Mouse (Mus musculus): Measurements from ENCODE around the gene Cope. TPM values are rescaled to one million over a fixed set of nuclear protein-coding genes. Genes with fewer than 3 reads are reported as not detected.

Gene Cope
- 284 and 297 TPM in 2 replicates for polyA plus RNA-seq (2015; fragmentation: Nextera tagmentation; extraction: Ambion mirVana)

- Histone ChIP-seq H3K9me3 (ENCODE audit: control insufficient read depth, low read length) (no peaks in the 10 kb centered on the region), H3K4me3 (ENCODE audit: low read length) (peak within 1 kb of the TSS; percentile 92), H3K4me2 (ENCODE audit: low read length) (peak within 1 kb of the TSS; percentile 97), H3K27me3 (replicated peaks; ENCODE audit: control insufficient read depth, insufficient read depth, low read length) (no peaks in the 10 kb centered on the region), H3K9ac (ENCODE audit: low read depth, low read length) (peak within 1 kb of the TSS; percentile 88), H3K27ac (ENCODE audit: low read depth, low read length) (peak within 1 kb of the TSS; percentile 63), H3K36me3 (ENCODE audit: control insufficient read depth, insufficient read depth, low read length) (peaks cover 21% of the 10 kb centered on the region), H3K4me1 (ENCODE audit: control insufficient read depth, insufficient read depth, low read depth, low read length) (peaks cover 18% of the 10 kb centered on the region)
- under 1% methylated on average over 40 of the region's 40 CpGs for WGBS
- ATAC-seq: peak; percentile 94
Observed at GRCm38 (mm10) chr8:70302358-70302890, at the start of gene Cope, which contains the start of gene Ddx49. Cope (plus strand) TSS chr8:70302518. Ddx49 (minus strand) TSS chr8:70302489.

GRCm38 (mm10) chr8:70254628-70255027 lies 47.7 kb upstream of the Cope start:
- Histone ChIP-seq H3K27me3 (replicated peaks; ENCODE audit: control insufficient read depth, insufficient read depth, low read length) (no peaks in the 10 kb centered on the region), H3K9ac (ENCODE audit: low read depth, low read length) (no peak overlapping the region), H3K4me2 (ENCODE audit: low read length) (no peak overlapping the region), H3K36me3 (ENCODE audit: control insufficient read depth, insufficient read depth, low read length) (peaks cover 52% of the 10 kb centered on the region), H3K4me3 (ENCODE audit: low read length) (no peak overlapping the region), H3K4me1 (ENCODE audit: control insufficient read depth, insufficient read depth, low read depth, low read length) (no peaks in the 10 kb centered on the region), H3K9me3 (ENCODE audit: control insufficient read depth, low read length) (no peaks in the 10 kb centered on the region), H3K27ac (ENCODE audit: low read depth, low read length) (no peak overlapping the region)
- WGBS: 87% methylated on average over 1 of the region's 1 CpGs
- no peak for ATAC-seq

DNA sequence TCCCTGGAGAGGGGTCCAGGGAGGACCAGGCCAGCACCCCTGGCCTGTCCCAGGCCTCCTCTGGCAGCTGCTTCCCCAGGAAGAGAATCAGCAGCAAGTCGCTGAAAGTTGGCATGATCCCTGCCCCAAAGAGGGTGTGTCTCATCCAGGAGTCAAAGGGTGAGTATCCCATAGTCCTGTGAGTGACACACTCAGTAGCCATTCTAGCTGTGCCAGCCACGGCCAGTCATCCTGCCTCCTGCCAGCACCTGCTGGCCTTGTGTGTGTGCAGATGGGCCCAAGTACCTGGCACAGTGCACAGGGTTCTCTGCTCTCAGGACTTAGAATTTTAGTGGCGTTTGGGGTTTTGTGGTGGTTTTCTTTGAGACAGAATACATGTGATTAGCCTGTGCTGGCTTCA lies 44.9 kb upstream of the Cope start:
- Histone ChIP-seq H3K9ac (ENCODE audit: low read depth, low read length) (no peak overlapping the region), H3K9me3 (ENCODE audit: control insufficient read depth, low read length) (no peaks in the 10 kb centered on the region), H3K4me1 (ENCODE audit: control insufficient read depth, insufficient read depth, low read depth, low read length) (no peaks in the 10 kb centered on the region), H3K27ac (ENCODE audit: low read depth, low read length) (no peak overlapping the region), H3K27me3 (replicated peaks; ENCODE audit: control insufficient read depth, insufficient read depth, low read length) (no peaks in the 10 kb centered on the region), H3K4me3 (ENCODE audit: low read length) (no peak overlapping the region), H3K36me3 (ENCODE audit: control insufficient read depth, insufficient read depth, low read length) (peaks cover 44% of the 10 kb centered on the region), H3K4me2 (ENCODE audit: low read length) (no peak overlapping the region)
- no peak for ATAC-seq
- 89% methylated on average over 3 of the region's 3 CpGs for WGBS

DNA sequence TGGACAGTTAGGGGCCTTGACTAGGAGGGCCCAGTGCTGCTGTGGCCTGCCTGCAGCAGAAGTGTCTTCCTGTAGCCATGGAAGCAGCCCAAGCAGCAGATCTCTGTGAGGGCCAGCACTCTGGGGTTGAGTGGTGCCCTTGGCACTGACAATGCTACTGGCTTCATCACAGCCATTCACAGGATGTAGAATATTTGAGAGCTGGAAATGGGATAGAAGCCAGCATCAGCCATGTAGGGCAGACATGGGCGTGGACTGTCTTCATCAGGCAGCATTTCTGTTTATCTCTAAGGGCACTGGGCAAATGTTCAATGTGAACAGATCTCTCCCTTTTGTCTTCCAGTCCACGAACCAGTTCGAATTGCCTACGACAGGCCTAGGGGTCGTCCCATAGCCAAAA lies 43.7 kb upstream of the Cope start:
- H3K9me3 ChIP-seq (ENCODE audit: control insufficient read depth, low read length): no peaks in the 10 kb centered on the region
- peaks cover 43% of the 10 kb centered on the region for H3K36me3 ChIP-seq (ENCODE audit: control insufficient read depth, insufficient read depth, low read length)
- H3K4me1 ChIP-seq (ENCODE audit: control insufficient read depth, insufficient read depth, low read depth, low read length): no peaks in the 10 kb centered on the region
- ATAC-seq: no peak
- H3K4me3 ChIP-seq (ENCODE audit: low read length): no peak overlapping the region
- no peaks in the 10 kb centered on the region for H3K27me3 ChIP-seq (replicated peaks; ENCODE audit: control insufficient read depth, insufficient read depth, low read length)
- 96% methylated on average over 5 of the region's 5 CpGs for WGBS
- no peak overlapping the region for H3K4me2 ChIP-seq (ENCODE audit: low read length)
- no peak overlapping the region for H3K27ac ChIP-seq (ENCODE audit: low read depth, low read length)
- no peak overlapping the region for H3K9ac ChIP-seq (ENCODE audit: low read depth, low read length)

DNA sequence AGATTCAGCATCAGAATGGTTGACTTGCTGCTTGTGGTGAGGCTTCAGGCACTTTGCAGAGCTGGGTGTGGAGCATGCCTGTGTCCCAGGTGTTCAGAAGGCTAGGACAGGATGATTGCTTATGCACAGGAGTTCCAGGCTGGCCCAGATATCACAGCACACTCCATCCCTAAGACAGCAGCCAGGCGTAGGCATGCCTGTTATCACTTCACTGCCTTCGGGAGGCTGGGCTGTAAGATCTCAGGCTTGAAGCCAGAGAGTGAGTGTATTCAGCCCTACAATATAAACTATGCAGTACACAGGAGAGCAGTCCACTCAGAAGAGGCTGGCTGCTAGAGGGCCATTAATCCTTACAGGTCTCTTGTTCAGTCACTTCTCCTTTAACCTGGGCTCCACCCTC lies 43.3 kb upstream of the Cope start:
- Histone ChIP-seq H3K9me3 (ENCODE audit: control insufficient read depth, low read length) (no peaks in the 10 kb centered on the region), H3K4me2 (ENCODE audit: low read length) (no peak overlapping the region), H3K9ac (ENCODE audit: low read depth, low read length) (no peak overlapping the region), H3K27ac (ENCODE audit: low read depth, low read length) (no peak overlapping the region), H3K4me3 (ENCODE audit: low read length) (no peak overlapping the region), H3K36me3 (ENCODE audit: control insufficient read depth, insufficient read depth, low read length) (peaks cover 43% of the 10 kb centered on the region), H3K4me1 (ENCODE audit: control insufficient read depth, insufficient read depth, low read depth, low read length) (no peaks in the 10 kb centered on the region), H3K27me3 (replicated peaks; ENCODE audit: control insufficient read depth, insufficient read depth, low read length) (no peaks in the 10 kb centered on the region)
- ATAC-seq: no peak
- 92% methylated on average over 2 of the region's 2 CpGs for WGBS

- H3K36me3 ChIP-seq (ENCODE audit: control insufficient read depth, insufficient read depth, low read length): peaks cover 17% of the 10 kb centered on the region
- no peak overlapping the region for H3K27ac ChIP-seq (ENCODE audit: low read depth, low read length)
- no peak overlapping the region for H3K4me3 ChIP-seq (ENCODE audit: low read length)
- no peaks in the 10 kb centered on the region for H3K9me3 ChIP-seq (ENCODE audit: control insufficient read depth, low read length)
- WGBS: 86% methylated on average over 3 of the region's 3 CpGs
- H3K4me1 ChIP-seq (ENCODE audit: control insufficient read depth, insufficient read depth, low read depth, low read length): no peaks in the 10 kb centered on the region
- no peak overlapping the region for H3K4me2 ChIP-seq (ENCODE audit: low read length)
- no peak overlapping the region for H3K9ac ChIP-seq (ENCODE audit: low read depth, low read length)
- ATAC-seq: no peak
- no peaks in the 10 kb centered on the region for H3K27me3 ChIP-seq (replicated peaks; ENCODE audit: control insufficient read depth, insufficient read depth, low read length)
Observed at GRCm38 (mm10) chr8:70267674-70268073, 34.6 kb upstream of the Cope start.

DNA sequence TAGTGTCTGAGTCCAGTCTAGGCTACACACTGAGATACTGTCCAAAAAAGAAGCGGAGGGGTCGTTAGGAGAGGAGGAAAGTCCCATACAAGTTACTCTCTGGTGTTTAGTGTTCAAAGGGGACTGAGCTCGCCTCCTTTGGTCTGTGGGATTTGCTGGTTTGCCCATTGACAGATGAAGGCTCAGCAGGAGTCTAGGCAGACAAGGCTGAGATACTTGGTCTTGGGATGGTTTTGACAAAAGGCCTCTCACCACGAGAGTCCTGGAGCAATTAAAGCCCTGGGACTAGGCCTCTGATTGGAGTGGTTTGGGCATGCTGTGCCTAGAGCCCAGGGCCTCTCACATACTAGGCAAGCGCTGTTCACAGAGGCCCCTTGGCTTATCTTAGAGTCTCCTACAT lies 34.0 kb upstream of the Cope start:
- no peak overlapping the region for H3K27ac ChIP-seq (ENCODE audit: low read depth, low read length)
- no peak for ATAC-seq

DNA sequence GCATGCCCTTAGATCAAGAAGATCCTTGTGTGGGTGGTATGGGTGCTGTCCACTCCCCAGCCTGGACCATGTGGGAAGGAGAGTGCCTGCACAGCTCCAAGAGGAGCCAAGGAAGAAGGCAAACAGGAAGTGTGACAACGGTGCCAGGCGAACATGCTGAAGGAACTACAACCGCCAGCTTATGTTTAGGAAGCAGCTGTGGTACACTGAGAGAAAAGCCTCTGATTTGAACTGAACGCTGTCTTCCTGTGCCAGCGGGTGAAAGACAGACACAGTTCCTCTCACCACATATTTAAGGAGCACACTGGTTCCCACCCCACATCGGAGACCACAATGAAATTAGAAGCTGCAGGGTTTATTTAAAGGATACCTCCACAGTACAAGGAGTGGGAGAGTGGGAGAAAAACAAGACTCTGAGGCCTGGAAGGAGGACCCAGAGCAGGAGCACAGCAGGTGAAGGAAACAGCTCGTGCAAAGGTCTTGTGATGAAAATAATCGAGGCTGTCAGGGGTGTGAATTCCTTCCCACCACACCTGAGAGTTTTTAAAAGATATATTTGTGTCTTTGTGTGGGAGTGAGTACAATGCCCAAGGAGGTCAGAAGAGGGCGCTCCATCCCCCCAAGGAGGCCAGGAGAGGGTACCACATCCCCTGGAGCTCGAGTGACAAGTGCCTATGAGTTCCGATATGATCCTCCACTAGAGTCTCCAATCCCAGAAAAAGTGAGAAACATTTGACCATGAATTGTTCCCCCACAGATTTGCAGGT lies 33.3 kb upstream of the Cope start:
- H3K4me2 ChIP-seq (ENCODE audit: low read length): no peak overlapping the region
- 67% methylated on average over 11 of the region's 11 CpGs for WGBS
- no peak overlapping the region for H3K4me3 ChIP-seq (ENCODE audit: low read length)
- ATAC-seq: no peak
- no peak overlapping the region for H3K27ac ChIP-seq (ENCODE audit: low read depth, low read length)
- H3K36me3 ChIP-seq (ENCODE audit: control insufficient read depth, insufficient read depth, low read length): peaks cover 4% of the 10 kb centered on the region
- H3K27me3 ChIP-seq (replicated peaks; ENCODE audit: control insufficient read depth, insufficient read depth, low read length): no peaks in the 10 kb centered on the region
- H3K9ac ChIP-seq (ENCODE audit: low read depth, low read length): no peak overlapping the region
- H3K9me3 ChIP-seq (ENCODE audit: control insufficient read depth, low read length): no peaks in the 10 kb centered on the region
- H3K4me1 ChIP-seq (ENCODE audit: control insufficient read depth, insufficient read depth, low read depth, low read length): no peaks in the 10 kb centered on the region

More for the DNA sequence above, 34.0 kb upstream of the Cope start:
- H3K4me2 ChIP-seq (ENCODE audit: low read length): no peak overlapping the region
- peaks cover 11% of the 10 kb centered on the region for H3K36me3 ChIP-seq (ENCODE audit: control insufficient read depth, insufficient read depth, low read length)
- H3K27me3 ChIP-seq (replicated peaks; ENCODE audit: control insufficient read depth, insufficient read depth, low read length): no peaks in the 10 kb centered on the region
- WGBS: 46% methylated on average over 5 of the region's 5 CpGs
- H3K4me3 ChIP-seq (ENCODE audit: low read length): no peak overlapping the region
- H3K4me1 ChIP-seq (ENCODE audit: control insufficient read depth, insufficient read depth, low read depth, low read length): no peaks in the 10 kb centered on the region
- no peaks in the 10 kb centered on the region for H3K9me3 ChIP-seq (ENCODE audit: control insufficient read depth, low read length)
- H3K9ac ChIP-seq (ENCODE audit: low read depth, low read length): no peak overlapping the region

DNA sequence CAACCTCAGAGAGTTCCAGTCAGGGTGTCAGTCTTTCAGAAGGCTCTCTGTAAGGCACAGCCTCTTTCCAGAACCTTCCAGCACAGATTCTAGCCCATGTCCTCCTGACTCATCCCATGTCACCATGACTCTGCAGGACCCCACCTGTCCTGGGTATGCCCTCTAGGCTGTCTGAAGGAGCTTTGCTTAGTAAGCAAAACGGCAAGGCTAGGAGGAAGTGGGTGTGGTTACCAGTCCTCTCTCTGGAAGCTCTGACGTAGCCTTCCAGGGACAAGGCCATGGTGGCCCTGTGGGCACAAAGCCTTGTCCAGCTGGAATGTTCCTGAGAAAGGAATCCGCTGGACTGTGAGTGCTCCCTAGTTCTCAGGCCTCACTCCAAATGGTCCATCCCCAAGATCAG lies 29.4 kb upstream of the Cope start:
- WGBS: 62% methylated on average over 3 of the region's 3 CpGs
- Histone ChIP-seq H3K36me3 (ENCODE audit: control insufficient read depth, insufficient read depth, low read length) (no peaks in the 10 kb centered on the region), H3K4me1 (ENCODE audit: control insufficient read depth, insufficient read depth, low read depth, low read length) (no peaks in the 10 kb centered on the region), H3K27me3 (replicated peaks; ENCODE audit: control insufficient read depth, insufficient read depth, low read length) (no peaks in the 10 kb centered on the region), H3K4me2 (ENCODE audit: low read length) (no peak overlapping the region), H3K4me3 (ENCODE audit: low read length) (no peak overlapping the region), H3K9me3 (ENCODE audit: control insufficient read depth, low read length) (no peaks in the 10 kb centered on the region), H3K27ac (ENCODE audit: low read depth, low read length) (no peak overlapping the region), H3K9ac (ENCODE audit: low read depth, low read length) (no peak overlapping the region)
- no peak for ATAC-seq

All from hindbrain, embryonic 16.5 days (tissue).